Mouse (Mus musculus) liver (tissue): ENCODE data around the gene Crip3.

ENCODE experiments used
- DNase-seq: peaks from one replicate; pipeline ENCODE4 v3.0.0-alpha.2; 2020; ENCODE audit warnings: mixed read lengths

Gene Crip3

DNA sequence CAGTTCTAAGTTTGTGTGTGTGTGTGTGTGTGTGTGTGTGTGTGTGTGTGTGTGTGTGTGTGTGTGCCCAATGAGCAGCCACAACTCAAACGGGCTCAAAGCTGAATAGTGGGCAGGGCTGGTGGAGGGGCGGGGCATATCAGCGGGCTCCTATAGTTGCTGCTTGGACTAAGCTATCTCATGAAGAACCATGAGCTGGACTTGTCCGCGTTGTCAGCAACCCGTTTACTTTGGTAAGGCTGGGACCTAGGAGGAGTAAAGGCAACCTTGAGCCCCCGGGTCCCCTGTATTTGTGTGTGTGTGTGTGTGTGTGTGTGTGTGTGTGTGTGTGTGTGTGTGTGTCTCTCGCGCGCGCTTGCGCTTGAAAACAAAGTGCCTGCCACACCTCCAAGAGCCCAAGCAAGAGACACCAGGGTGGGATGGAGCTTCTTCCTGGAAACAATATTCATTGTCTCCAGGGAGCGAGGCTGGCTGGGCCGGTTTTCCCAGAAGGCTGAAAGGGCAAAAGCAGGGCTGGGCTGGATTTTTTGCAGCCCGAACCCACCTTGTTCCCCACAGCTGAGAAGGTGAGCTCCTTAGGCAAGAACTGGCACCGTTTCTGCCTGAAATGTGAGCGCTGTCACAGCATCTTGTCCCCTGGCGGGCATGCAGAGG, at the start of gene Crip3:
Gene Crip3 (plus strand): TSS at position 166 of the 654 bp plus-strand sequence.
- DNase-seq, result peak; percentile 32

- DNase-seq, result peak; percentile 98
Observed at GRCm38 (mm10) chr17:46383294-46384060, 45.2 kb upstream of the Crip3 start, which contains the start of gene Zfp318. TSS of gene Zfp318 (plus strand) at chr17:46383731.

DNA sequence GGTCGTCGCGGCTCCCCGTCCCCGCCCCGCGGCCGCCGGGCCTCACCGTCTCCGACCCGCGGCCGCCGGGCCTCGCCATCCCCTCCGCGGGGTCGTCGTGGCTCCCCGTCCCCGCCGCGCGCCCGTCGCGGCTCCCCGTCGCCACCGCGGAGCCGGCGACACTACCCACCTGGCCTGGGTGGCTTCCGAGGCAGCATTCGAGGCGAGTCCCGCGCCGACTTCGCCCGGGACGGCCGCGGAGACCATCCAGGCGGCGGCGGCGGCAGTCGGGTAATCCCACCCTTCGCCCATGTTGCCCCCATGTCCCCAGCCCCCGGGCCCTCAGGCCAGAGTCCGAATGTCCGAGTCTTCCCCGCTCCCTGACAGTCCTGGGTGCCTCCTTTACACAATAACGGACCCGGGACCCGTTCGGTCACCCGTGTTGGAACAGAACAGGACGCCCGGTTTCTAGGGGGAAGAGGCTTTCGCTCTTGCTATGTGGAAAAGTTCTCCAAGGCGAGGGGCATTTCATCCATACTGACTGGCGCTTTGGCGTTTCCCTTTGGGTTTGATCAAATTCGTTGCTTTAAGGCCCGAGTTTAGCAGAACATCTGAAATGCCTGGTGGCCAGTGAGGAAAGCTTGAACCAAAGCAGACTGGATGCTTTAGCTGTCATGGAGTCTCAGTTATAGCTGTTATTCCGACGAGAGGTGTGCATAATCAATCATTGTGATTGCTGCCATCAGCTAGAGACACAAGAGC, 44.5 kb upstream of the Crip3 start:
- DNase-seq, result peak; percentile 21

DNA sequence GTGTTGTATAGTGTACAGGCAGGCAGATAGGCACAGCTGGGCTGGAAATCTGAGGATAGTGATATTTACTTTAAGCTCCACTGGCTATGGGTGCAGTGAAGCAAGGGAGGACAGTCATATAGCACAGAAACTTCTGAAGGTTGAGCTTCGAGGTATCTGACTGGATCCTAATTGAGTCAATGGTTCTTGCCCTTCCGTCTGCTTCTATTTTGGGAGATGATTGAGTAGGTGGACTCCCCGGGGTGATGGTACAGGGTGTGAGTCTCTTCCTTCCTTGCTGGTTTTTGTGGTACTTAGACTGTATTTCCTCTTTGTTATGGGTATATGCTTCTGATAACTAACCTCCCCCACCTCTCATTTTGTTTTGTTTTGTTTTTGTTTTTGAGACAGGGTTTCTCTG, 40.5 kb upstream of the Crip3 start:
- DNase-seq, result no peak

GRCm38 (mm10) chr17:46393012-46393411, 35.7 kb upstream of the Crip3 start:
- peak; percentile 53 for DNase-seq

DNA sequence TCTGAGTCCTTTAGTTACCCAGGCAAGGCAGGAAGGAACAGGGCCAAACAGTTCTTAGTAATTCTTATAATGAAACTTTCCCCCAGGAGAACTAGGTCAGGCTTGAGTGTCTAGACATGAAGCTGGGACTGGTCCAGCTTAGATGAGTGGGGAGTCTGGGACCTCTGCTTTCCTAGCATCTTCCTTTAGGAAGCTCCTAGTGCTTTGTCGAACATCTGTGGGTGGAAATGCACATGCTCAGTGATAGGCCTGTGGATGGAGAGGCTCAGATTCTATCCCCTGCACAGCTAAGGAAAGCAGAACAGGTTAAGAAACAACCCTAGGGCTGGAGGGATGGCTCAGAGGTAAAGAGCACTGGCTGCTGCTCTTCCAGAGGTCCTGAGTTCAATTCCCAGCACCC, 34.1 kb upstream of the Crip3 start:
- DNase-seq, result no peak

DNA sequence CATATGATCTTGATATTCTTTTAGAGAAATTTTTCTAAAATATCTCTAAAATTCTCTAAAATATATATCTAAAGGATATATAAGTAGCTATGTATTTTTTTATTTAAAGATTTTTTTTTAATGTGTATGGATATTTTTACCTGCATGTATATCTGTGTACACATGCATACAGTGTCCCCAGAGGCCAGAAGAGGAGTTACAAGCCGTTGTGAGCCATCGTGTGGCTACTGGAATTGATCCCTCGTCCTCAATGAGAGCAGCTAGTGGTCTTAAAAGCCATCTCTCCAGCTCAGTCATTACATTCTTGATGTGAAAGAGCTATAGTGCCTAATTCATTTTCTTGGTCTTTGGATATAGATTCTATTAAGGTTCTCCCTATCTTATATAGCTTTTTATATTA, 20.2 kb upstream of the Crip3 start:
- DNase-seq, result no peak

- no peak for DNase-seq
Observed at GRCm38 (mm10) chr17:46418628-46419027, 10.1 kb upstream of the Crip3 start.

GRCm38 (mm10) chr17:46419717-46420116, 9.0 kb upstream of the Crip3 start:
- no peak for DNase-seq

DNA sequence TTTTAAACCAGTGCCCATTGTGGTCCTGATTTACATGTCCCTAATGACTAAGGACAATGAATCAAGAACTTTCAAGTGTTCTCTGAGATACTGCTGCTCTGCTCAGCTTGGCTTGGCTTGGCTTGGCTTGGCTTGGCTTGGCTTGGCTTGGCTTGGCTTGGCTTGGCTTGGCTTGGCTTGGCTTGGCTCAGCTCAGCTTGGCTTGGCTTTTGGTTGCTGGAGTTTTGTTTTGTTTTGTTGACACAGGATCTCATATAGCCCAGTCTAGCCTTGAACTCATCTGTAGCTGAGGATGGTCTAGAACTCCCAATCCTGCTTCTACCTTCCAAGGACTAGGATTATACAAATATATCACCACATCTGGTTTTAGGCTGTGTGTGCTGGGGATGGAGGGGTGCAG, 2.2 kb upstream of the Crip3 start:
- no peak for DNase-seq

DNA sequence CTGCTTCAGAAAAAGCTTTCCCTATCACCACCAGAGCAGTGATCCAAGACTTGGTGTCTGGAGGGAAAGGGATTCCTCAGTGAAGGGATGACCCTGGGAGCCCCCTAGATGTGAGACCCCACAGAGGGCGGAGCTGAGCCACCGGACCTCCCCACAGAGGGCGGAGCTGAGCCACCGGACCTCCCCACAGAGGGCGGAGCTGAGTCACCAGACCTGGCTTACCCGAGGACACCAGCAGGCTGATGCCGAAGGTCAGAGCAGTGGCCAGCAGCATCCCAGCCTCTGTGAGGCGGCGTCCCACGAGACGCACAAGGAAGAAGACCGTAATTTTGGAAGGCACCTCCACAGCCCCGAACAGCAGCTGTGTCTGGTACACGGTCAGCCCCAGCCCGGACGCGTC, 4.9 kb downstream of the Crip3 start:
- peak; percentile 37 for DNase-seq

DNA sequence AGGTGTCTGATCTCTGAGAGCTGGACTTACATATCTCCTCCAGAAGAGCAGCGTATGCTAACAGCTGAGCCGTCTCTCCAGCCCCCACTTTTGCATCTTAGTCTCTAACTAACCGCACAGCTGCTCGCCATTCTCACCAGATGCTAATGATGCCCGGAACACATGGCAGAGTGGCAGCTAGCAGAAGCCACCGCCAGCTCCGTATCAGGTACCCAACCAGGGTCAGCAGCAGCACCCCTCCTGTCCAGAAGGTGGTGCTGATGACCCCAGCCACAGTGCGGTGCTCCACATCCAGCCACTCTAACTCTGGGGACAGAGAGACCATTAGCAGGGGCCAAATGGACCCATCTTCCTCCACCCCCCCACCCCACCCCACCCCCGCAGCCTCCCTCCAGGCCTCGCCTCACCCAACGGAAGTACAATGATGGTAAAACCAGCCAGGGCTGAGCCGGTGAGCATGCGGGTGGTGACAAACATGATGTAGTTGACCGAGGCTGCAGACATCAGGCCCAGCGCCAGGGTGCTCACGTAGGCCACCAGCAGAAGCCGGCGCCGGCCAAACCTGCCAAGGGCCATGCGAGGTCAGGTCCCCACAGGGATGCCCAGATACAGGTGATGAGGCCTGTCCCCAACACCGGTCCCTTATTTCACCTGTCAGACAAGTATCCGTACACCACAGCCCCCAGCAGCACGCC, 8.1 kb downstream of the Crip3 start:
- DNase-seq, result no peak

GRCm38 (mm10) chr17:46438298-46438873, 9.7 kb downstream of the Crip3 start, which contains the start of gene Slc22a7:
TSS of gene Slc22a7 (minus strand) at chr17:46438457.
- no peak for DNase-seq

DNA sequence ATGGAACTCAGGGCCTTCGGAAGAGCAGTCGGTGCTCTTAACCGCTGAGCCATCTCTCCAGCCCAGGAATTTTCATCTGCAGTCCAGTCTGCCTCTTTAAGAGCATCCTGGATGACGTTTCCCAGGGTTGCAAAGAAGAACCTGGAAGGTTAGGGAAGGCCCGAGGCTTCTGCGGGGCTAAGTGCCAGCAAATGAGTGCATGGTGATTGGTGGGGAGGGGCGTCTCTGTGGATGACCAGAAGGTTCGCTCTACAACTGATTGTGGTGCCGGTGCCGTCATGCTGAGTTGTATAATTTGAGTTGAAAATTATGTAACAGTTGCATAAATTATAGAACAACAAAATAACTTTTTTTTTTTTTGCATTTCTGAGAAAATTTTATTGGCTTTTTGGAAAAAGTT, 10.4 kb downstream of the Crip3 start:
- no peak for DNase-seq

DNA sequence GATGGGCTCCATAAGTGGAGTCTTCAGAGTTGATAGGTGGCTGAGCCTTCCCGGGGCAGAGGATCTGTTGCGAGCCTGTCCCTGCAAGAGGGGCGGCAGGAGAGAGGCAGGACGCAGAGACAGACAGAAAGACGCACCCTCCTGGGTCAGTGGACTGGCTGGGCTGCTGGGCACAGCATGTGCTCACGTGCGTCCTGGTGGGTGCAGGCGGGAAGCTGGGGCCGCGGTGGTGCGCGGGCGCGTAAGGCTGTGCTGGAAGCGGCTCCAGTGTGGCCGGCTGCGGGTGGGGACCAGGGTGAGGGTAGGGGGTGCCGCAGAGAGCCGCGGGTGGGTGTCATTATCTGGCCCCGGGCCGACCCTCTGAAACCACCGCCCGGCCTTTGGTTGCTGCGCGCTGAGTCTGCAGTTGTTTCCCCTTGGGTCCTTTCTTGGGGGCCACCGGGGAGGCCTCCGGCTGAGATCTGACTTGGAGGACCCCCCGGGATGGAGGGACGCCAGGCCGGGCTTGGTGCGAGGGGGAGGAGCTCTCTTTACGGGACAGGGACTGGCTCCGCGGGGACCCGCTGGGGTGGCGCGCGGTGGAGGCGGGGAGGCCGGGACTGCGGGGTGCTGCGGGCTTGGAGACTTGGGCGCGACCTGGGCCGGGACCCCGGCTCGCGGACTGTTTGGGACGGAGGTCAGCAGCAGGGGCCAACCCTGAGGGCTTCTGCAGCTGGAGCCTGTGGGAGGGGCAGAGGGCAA, 16.3 kb downstream of the Crip3 start:
- DNase-seq, result no peak

GRCm38 (mm10) chr17:46446264-46446663, 17.5 kb downstream of the Crip3 start:
- DNase-seq, result no peak

DNA sequence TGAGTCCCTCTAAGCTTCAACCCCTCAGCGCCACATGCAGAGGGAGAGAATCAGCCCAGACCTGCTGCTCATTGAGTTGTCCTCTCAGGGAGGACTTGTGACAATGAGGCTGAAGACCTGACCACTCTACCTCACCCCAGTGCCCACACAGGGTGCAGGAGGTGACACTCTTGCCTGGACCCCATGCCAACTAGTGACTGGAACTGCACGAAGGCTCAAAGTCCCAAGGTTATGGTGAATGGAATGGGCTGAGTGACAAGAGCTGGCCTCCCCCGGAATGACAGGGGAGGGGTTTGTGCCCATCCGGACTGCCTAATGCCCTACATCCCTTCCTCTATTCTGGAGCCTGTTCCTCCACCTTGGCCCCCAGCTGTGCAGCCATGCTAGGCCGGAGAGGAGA, 24.0 kb downstream of the Crip3 start:
- DNase-seq, result no peak

DNA sequence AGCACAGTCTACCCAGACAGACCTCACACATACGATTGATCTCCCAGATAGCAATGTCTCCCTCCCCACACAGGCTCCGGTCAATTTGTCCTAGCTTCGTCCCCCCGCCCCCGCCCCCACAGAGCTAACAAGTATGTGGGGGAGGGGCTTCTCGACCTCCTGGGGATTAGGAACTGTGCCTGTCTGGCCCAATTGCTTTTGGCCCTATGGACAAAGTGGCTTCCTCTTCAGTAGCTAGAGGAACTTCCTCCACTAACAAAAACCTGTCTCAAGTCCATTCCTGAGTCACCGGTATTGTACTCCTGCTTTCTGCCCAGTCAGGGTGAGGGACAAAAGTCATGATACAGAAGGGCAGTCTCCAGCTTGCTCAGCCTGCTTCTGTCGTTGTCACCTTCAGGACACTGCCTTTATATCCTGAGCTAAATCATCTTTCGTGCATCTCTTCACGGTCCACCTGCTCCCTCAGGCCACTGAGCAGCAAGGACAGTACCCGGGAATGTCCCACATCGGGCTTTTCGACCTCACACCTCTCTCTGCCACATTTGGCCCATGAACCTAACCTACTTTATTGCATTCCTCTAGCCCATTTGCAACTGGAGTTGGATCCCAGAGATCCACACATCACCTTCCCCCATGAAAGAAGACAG, 24.7 kb downstream of the Crip3 start:
- DNase-seq, result no peak

DNA sequence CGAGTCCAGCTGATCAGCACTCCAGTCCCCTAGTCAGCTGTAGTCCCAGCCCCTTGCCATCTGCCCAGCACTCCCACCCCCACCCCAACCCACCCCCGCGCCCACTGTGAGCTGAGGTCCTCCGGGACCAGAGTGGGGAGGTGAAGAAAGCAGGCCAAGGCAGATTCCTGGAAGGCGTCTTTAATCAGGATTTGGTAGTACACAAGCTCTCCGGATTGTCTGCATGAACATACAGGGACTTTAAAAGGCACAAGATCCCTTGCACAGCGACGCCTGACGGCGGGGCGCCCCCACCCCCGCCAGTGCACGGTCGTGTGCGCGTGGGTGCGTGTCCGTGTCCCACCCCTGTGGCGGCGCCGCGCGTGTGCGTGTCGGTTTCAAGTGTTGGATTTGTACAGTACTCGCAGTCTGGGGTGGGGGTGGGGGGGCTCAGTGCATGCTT, 25.3 kb downstream of the Crip3 start:
- no peak for DNase-seq

DNA sequence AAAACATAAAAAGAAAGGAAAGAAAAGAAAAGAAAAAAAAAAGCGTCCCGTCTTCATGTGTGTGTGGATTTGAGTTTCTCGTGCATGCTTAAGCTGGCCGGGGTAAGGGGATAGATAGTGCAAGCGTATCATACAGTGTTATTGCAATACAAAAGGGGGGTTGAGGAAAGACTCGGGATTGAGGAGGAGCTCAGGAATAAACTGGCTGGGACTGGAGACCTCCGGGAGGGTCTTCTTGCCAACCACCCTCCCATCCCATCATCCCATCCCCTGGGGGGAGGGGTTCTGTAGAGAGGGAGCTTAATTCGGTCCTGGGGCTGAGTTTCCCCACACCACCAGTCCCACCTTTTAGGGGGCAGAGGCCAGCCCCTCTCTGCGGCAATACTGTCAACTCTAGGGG, 25.8 kb downstream of the Crip3 start:
- no peak for DNase-seq

GRCm38 (mm10) chr17:46455110-46455691, 26.5 kb downstream of the Crip3 start:
- peak; percentile 44 for DNase-seq
